Mouse (Mus musculus): ENCODE measurements around the gene Prpsap1.
A peak's percentile ranks its signal among the peaks of the same experiment; 100 is the strongest.
"Not testable (repeated sequence)": the region's sequence is repeated elsewhere in the genome, so short reads cannot be mapped to it uniquely, and the experiment has no call there.

The Prpsap1 gene

GRCm38 (mm10) chr11:116515330-116516020 is 21.5 kb upstream of the Prpsap1 start:
- DNase-seq (ENCODE audit: extremely low read depth, low read depth, low spot score), result no peak

GRCm38 (mm10) chr11:116513531-116514038 is 19.6 kb upstream of the Prpsap1 start:
- DNase-seq (ENCODE audit: extremely low read depth, low read depth, low spot score), result no peak

GRCm38 (mm10) chr11:116512987-116513386 is 19.0 kb upstream of the Prpsap1 start:
- no peak for DNase-seq (ENCODE audit: extremely low read depth, low read depth, low spot score)

GRCm38 (mm10) chr11:116512154-116512553 is 18.2 kb upstream of the Prpsap1 start:
- DNase-seq (ENCODE audit: extremely low read depth, low read depth, low spot score), result no peak

GRCm38 (mm10) chr11:116511301-116511868 is 17.4 kb upstream of the Prpsap1 start:
- DNase-seq (ENCODE audit: extremely low read depth, low read depth, low spot score), result no peak

- no peak for DNase-seq (ENCODE audit: extremely low read depth, low read depth, low spot score)
These were observed 14.7 kb upstream of the Prpsap1 start for GRCm38 (mm10) chr11:116508689-116509088.

GRCm38 (mm10) chr11:116506151-116506875 is 12.3 kb upstream of the Prpsap1 start:
- DNase-seq (ENCODE audit: extremely low read depth, low read depth, low spot score), result peak; percentile 73

- DNase-seq (ENCODE audit: extremely low read depth, low read depth, low spot score), result peak; percentile 84
These were observed 11.6 kb upstream of the Prpsap1 start for GRCm38 (mm10) chr11:116505573-116505972.

GRCm38 (mm10) chr11:116504516-116504915 is 10.5 kb upstream of the Prpsap1 start:
- DNase-seq (ENCODE audit: extremely low read depth, low read depth, low spot score), result peak; percentile 88

GRCm38 (mm10) chr11:116501005-116501746 is 7.2 kb upstream of the Prpsap1 start:
- DNase-seq (ENCODE audit: extremely low read depth, low read depth, low spot score), result peak; percentile 76

GRCm38 (mm10) chr11:116499018-116499417 is 5.0 kb upstream of the Prpsap1 start:
- DNase-seq (ENCODE audit: extremely low read depth, low read depth, low spot score), result no peak

GRCm38 (mm10) chr11:116498596-116498995 is 4.6 kb upstream of the Prpsap1 start:
- DNase-seq (ENCODE audit: extremely low read depth, low read depth, low spot score), result no peak

- no peak for DNase-seq (ENCODE audit: extremely low read depth, low read depth, low spot score)
These were observed 3.3 kb upstream of the Prpsap1 start for GRCm38 (mm10) chr11:116497313-116497712.

GRCm38 (mm10) chr11:116494474-116495174 is 622 bp upstream of the Prpsap1 start:
- no peak for DNase-seq (ENCODE audit: extremely low read depth, low read depth, low spot score)

- DNase-seq (ENCODE audit: extremely low read depth, low read depth, low spot score), result no peak
These were observed 811 bp downstream of the Prpsap1 start for GRCm38 (mm10) chr11:116493191-116493590.

GRCm38 (mm10) chr11:116492507-116492906 is 1.5 kb downstream of the Prpsap1 start:
- DNase-seq (ENCODE audit: extremely low read depth, low read depth, low spot score), result not testable (repeated sequence)

- DNase-seq (ENCODE audit: extremely low read depth, low read depth, low spot score), result no peak
These were observed 2.7 kb downstream of the Prpsap1 start for GRCm38 (mm10) chr11:116491338-116491737.

GRCm38 (mm10) chr11:116490232-116491107 is 3.5 kb downstream of the Prpsap1 start:
- DNase-seq (ENCODE audit: extremely low read depth, low read depth, low spot score), result no peak

- no peak for DNase-seq (ENCODE audit: extremely low read depth, low read depth, low spot score)
These were observed 4.2 kb downstream of the Prpsap1 start for GRCm38 (mm10) chr11:116489771-116490231.
